Mouse (Mus musculus) neural tube, embryonic 11.5 days (tissue): ENCODE data around the gene Kdm2b. TPM values are rescaled to one million over a fixed set of nuclear protein-coding genes. Genes with fewer than 3 reads are reported as not detected.

Experiments used
- ATAC-seq: fragments of 200-750 bp; cut with Nextera tagmentation; 2 replicates; pipeline ENCODE4 v1.8.0; 2017; ENCODE audit warnings: moderate number of reproducible peaks, mild to moderate bottlenecking, moderate TSS enrichment, moderate library complexity; ENCODE audit not compliant: insufficient read depth, low FRiP score, low TSS enrichment
- DNase-seq: peaks from one replicate; pipeline ENCODE4 v3.0.0-alpha.2; 2015; ENCODE audit warnings: low spot score
- H3K27ac ChIP-seq: fragments of 300-500 bp; sonication (generic); 2 replicates; pipeline ENCODE4 v1.5.1; 2014; ENCODE audit warnings: low read depth, mild to moderate bottlenecking, low read length
- H3K27me3 ChIP-seq: fragments of 300-500 bp; sonication (generic); 2 replicates; pipeline ENCODE4 v1.6.1; 2014; ENCODE audit warnings: mild to moderate bottlenecking, low read length, mixed read lengths; ENCODE audit not compliant: control insufficient read depth, insufficient read depth
- H3K36me3 ChIP-seq: fragments of 300-500 bp; sonication (generic); 2 replicates; pipeline ENCODE4 v1.6.1; 2014; ENCODE audit warnings: mild to moderate bottlenecking, low read length, moderate library complexity, mixed read lengths; ENCODE audit not compliant: control insufficient read depth, insufficient read depth
- H3K4me1 ChIP-seq: fragments of 300-500 bp; sonication (generic); 2 replicates; pipeline ENCODE4 v1.6.1; 2014; ENCODE audit warnings: low read length, mixed read lengths; ENCODE audit not compliant: control insufficient read depth, insufficient read depth
- H3K4me2 ChIP-seq: fragments of 300-500 bp; sonication (generic); 2 replicates; pipeline ENCODE4 v1.6.1; 2014; ENCODE audit warnings: low read depth, mild to moderate bottlenecking, moderate library complexity
- H3K4me3 ChIP-seq: fragments of 300-500 bp; sonication (generic); 2 replicates; pipeline ENCODE4 v1.5.1; 2014; ENCODE audit warnings: low read depth, low read length
- H3K9ac ChIP-seq: fragments of 300-500 bp; sonication (generic); 2 replicates; pipeline ENCODE4 v1.6.1; 2014; ENCODE audit warnings: mild to moderate bottlenecking, low read length
- H3K9me3 ChIP-seq: fragments of 300-500 bp; sonication (generic); 2 replicates; pipeline ENCODE4 v1.6.1; 2016; ENCODE audit warnings: low read length; ENCODE audit not compliant: control insufficient read depth
- WGBS: fragments of 180-500 bp; shearing (Covaris S2); extraction: QIAGEN DNeasy Blood & Tissue Kit; methylation state at CpG from one replicate; pipeline ENCODE4 v1.1.7; 2014; 5-methylcytosine and 5-hydroxymethylcytosine counted together
- polyA plus RNA-seq: library from polyadenylated mRNA; unstranded; fragments of >200 nt; fragmentation: Nextera tagmentation; extraction: Ambion mirVana; gene quantifications from 2 replicates; pipeline ENCODE4 v1.2.1, GENCODE M21; 2014

Kdm2b gene
- polyA plus RNA-seq, 1 experiment from 2014 or later, result 70.3 TPM

GRCm38 (mm10) chr5:122917982-122918711 is 71.5 kb downstream of the Kdm2b start:
- Histone ChIP-seq H3K4me2 (no peak overlapping the region), H3K4me3 (no peak overlapping the region), H3K36me3 (no peaks in the 10 kb centered on the region), H3K4me1 (no peaks in the 10 kb centered on the region), H3K27ac (no peak overlapping the region), H3K9ac (no peak overlapping the region; the same call in 1 of the 2 replicates), H3K27me3 (no peaks in the 10 kb centered on the region), H3K9me3 (no peaks in the 10 kb centered on the region)
- no peak for ATAC-seq
- WGBS, result 45% methylated on average over 7 of the region's 7 CpGs
- no peak for DNase-seq

DNA sequence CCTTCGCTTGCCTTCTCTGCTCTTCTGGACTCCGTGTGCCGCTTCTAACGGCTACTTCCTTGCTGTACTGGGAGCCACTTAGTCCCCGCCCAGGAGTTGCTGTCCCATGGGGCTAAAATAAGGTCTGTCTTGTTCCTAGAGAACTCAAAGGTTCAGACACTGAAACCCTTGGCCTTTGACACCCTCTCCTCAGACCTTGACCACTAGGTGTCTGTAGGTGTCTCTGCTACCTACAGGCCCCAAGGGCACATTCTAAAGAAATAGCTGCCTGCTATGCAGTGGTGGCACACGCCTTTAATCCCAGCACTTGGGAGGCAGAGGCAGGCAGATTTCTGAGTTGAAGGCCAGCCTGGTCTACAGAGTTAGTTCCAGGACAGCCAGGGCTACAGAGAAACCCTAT is 73.5 kb downstream of the Kdm2b start:
- Histone ChIP-seq H3K9ac (no peak overlapping the region), H3K9me3 (no peaks in the 10 kb centered on the region), H3K4me2 (no peak overlapping the region), H3K27me3 (no peaks in the 10 kb centered on the region), H3K4me3 (no peak overlapping the region), H3K27ac (no peak overlapping the region), H3K4me1 (no peaks in the 10 kb centered on the region), H3K36me3 (no peaks in the 10 kb centered on the region)
- DNase-seq (no peak), ATAC-seq (no peak)
- 87% methylated on average over 6 of the region's 6 CpGs for WGBS

DNA sequence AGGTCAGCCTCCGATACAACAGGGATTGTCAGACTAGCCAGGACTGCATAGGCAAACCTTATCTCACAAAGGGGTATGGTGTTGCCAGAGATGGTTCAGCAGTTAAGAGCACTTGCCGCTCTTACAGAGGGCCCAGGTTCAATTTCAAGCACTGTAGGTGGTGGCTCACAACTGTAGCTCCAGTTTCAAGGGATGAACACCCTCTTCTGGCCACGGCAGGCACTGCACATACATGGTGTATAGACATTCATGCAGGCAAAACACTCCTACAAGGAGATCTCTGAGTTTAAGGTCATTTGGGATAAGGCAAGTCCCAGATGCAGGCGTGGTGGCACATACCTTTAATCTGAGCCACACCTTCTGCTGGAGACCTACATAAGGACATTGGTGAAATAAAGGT is 76.8 kb downstream of the Kdm2b start:
- ATAC-seq, result no peak
- H3K4me1 ChIP-seq, result no peaks in the 10 kb centered on the region
- 92% methylated on average over 4 of the region's 4 CpGs for WGBS
- H3K27ac ChIP-seq, result no peak overlapping the region
- no peak for DNase-seq
- H3K4me3 ChIP-seq, result no peak overlapping the region
- H3K36me3 ChIP-seq, result no peaks in the 10 kb centered on the region
- no peak overlapping the region for H3K9ac ChIP-seq
- H3K4me2 ChIP-seq, result no peak overlapping the region
- no peaks in the 10 kb centered on the region for H3K9me3 ChIP-seq
- H3K27me3 ChIP-seq, result no peaks in the 10 kb centered on the region

DNA sequence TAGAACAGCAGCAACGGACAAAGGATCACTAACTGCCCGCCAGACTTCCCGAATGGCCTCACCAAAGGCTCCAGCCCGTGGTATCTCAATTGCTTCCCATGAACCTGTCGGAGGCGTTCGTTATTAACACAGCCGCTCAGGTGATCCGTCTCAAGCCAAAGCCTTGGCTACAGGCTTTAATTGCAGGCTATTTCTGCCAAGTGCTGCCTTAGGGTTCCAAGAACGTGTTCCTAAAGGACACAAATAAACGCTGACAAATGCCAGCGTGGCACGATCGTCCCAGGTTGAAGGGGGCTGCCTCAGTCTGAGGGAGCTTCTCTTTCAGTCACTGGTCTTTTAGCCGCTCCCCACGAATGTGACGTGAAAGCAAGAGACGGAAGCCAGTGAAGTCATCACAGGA is 80.1 kb downstream of the Kdm2b start:
- Histone ChIP-seq H3K9ac (no peak overlapping the region), H3K27ac (no peak overlapping the region), H3K27me3 (no peaks in the 10 kb centered on the region), H3K4me3 (no peak overlapping the region), H3K36me3 (no peaks in the 10 kb centered on the region), H3K4me2 (no peak overlapping the region), H3K4me1 (no peaks in the 10 kb centered on the region), H3K9me3 (no peaks in the 10 kb centered on the region)
- 86% methylated on average over 18 of the region's 18 CpGs for WGBS
- ATAC-seq (no peak), DNase-seq (no peak)

DNA sequence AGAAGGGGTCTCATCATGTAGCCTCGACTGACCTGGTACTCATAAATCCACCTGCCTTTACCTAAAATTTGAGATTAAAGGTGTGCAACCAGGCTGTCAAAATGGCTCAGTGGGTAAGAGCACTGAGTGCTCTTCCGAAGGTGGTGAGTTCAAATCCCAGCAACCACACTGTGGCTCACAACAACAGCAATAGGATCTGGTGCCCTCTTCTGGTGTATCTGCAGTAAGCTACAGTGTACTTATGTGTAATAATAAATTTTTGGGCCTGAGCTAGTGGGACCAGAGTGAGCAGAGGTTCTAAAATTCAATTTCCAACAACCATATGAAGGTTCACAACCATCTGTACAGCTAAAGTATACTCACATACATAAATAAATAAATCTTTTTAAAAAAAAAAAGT is 81.6 kb downstream of the Kdm2b start:
- H3K9ac ChIP-seq, result no peak overlapping the region
- H3K4me3 ChIP-seq, result no peak overlapping the region
- H3K9me3 ChIP-seq, result no peaks in the 10 kb centered on the region
- no peaks in the 10 kb centered on the region for H3K36me3 ChIP-seq
- ATAC-seq (no peak), DNase-seq (no peak)
- H3K27me3 ChIP-seq, result no peaks in the 10 kb centered on the region
- no peaks in the 10 kb centered on the region for H3K4me1 ChIP-seq
- no peak overlapping the region for H3K4me2 ChIP-seq
- WGBS, result 92% methylated on average over 2 of the region's 2 CpGs
- no peak overlapping the region for H3K27ac ChIP-seq

DNA sequence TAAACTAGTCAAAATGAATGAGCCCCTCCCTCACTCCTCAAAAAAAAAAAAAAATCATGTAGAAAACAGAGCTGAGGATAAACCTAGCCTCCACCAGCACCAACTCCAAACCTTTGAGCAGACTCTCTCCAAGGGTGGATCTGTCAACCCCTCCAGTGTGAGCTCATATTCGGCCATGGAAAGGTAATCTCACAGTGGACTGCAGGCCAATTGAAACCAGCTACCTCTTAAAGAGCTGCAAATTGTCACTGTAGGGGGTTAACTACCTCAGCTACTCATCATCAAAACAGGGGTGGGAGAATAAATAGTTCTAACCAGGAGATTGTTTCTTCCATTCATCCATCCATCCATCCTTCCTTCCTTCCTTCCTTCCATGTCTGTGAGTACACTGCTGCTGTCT is 82.4 kb downstream of the Kdm2b start:
- no peak for ATAC-seq

GRCm38 (mm10) chr5:122903165-122903564 is 86.5 kb downstream of the Kdm2b start:
- no peak overlapping the region for H3K4me3 ChIP-seq
- no peak overlapping the region for H3K4me2 ChIP-seq
- no peak for ATAC-seq
- H3K36me3 ChIP-seq, result no peaks in the 10 kb centered on the region
- no peaks in the 10 kb centered on the region for H3K9me3 ChIP-seq
- DNase-seq, result no peak
- H3K27ac ChIP-seq, result no peak overlapping the region
- peaks cover 7% of the 10 kb centered on the region for H3K4me1 ChIP-seq
- 82% methylated on average over 5 of the region's 5 CpGs for WGBS
- H3K27me3 ChIP-seq, result no peaks in the 10 kb centered on the region
- H3K9ac ChIP-seq, result no peak overlapping the region

More for the DNA sequence above, 82.4 kb downstream of the Kdm2b start:
- H3K4me3 ChIP-seq, result no peak overlapping the region
- H3K4me1 ChIP-seq, result no peaks in the 10 kb centered on the region
- DNase-seq, result no peak
- WGBS, result 85% methylated on average over 1 of the region's 1 CpGs
- no peaks in the 10 kb centered on the region for H3K36me3 ChIP-seq
- no peak overlapping the region for H3K4me2 ChIP-seq
- no peaks in the 10 kb centered on the region for H3K9me3 ChIP-seq
- H3K27ac ChIP-seq, result no peak overlapping the region
- H3K27me3 ChIP-seq, result no peaks in the 10 kb centered on the region
- H3K9ac ChIP-seq, result no peak overlapping the region

GRCm38 (mm10) chr5:122902228-122902627 is 87.4 kb downstream of the Kdm2b start:
- H3K36me3 ChIP-seq, result no peaks in the 10 kb centered on the region
- DNase-seq, result no peak
- no peak overlapping the region for H3K4me3 ChIP-seq
- peaks cover 7% of the 10 kb centered on the region for H3K4me1 ChIP-seq
- H3K9ac ChIP-seq, result no peak overlapping the region
- no peaks in the 10 kb centered on the region for H3K9me3 ChIP-seq
- ATAC-seq, result no peak
- H3K27me3 ChIP-seq, result no peaks in the 10 kb centered on the region
- H3K4me2 ChIP-seq, result no peak overlapping the region
- no peak overlapping the region for H3K27ac ChIP-seq
- 81% methylated on average over 6 of the region's 6 CpGs for WGBS

DNA sequence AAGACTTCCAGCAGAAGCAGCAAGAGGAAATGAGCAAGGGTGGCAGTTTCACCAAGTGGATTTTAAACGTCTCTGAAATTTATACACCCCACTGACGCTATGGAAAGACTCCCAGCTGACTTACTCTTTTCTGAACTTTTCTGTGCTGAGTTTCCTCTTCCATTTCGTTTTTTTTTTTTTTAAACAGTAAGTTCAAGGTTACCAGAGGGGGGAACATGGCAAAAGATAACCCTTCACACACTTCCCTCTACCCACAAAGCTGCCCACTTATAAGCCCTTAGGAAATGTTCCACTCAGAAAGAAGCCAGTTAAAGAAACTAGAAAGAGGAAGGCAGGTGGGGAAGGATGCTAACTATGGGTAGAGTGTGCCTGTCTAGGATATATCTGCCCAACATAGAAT is 88.0 kb downstream of the Kdm2b start:
- ATAC-seq, result no peak
- WGBS, result 68% methylated on average over 3 of the region's 3 CpGs
- no peak overlapping the region for H3K27ac ChIP-seq

More for the DNA sequence above, 88.0 kb downstream of the Kdm2b start:
- no peak overlapping the region for H3K9ac ChIP-seq
- DNase-seq, result no peak
- no peak overlapping the region for H3K4me2 ChIP-seq
- no peaks in the 10 kb centered on the region for H3K36me3 ChIP-seq
- H3K4me3 ChIP-seq, result no peak overlapping the region
- no peaks in the 10 kb centered on the region for H3K27me3 ChIP-seq
- peaks cover 7% of the 10 kb centered on the region for H3K4me1 ChIP-seq
- no peaks in the 10 kb centered on the region for H3K9me3 ChIP-seq
